Mouse (Mus musculus): ENCODE data around the gene Prorsd1. TPM values are rescaled to one million over a fixed set of nuclear protein-coding genes. Genes with fewer than 3 reads are reported as not detected.
"Not testable (repeated sequence)": the region's sequence is repeated elsewhere in the genome, so short reads cannot be mapped to it uniquely, and the experiment has no call there.

The Prorsd1 gene
- 3.8 and 6.8 TPM in 2 replicates for polyA plus RNA-seq (2012; rRNA removed)

DNA sequence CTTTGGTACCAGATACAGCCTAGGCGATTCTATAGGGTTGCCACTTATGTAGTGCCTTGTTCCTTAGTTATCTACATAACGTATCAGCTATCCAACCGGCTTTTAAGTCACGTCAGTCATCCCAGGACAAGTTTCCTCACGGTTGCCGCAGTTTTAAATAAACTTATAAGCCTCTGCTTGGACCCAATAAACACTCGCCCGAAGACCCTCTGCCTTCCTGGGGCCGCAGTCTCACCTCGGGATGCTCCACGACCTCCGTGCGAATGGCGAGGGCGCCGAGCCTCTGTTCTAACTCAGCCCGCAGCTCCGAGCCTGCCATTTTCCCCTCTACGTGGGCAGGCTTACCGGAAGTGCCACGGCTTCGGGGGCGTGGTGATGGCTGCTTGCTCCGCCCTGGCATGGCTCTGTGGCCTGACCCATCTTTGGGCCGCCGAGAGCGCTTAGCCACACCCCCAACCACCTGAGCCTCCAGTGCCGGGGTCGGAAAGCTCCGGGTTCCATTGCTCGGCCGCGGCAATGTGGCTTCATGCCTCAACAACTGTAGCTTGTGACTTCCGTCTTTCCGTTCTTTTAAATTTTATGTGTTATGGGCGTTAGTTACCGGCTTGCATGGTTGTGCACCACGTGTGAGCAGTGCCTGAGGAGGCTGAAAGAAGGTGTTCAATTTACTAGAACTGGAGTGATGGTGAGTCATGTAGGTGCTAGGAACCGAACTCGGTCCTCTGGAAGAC, at the start of gene Prorsd1:
Gene Prorsd1 (minus strand): TSS at position 352 of the 731 bp plus-strand sequence.
- peak; percentile 55 for DNase-seq (ENCODE audit: low read depth)

DNA sequence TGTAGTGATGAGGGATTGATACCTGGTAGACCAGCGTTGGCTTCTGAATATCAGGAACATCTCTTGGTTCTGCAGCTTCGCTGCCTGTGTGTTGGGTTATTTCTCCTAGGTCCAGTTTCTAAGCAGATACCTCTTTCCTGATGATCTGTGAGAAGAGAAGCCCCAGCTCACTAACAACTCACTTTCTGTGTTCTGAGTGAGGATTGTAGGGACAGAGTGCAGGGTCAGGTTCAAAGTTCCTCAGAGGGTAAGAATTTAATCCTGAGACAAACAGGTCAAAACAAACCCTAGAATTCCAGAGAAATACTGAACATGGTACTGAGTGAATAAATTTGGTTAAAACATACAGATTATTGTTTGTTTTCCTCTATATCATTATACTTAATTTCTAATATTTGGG, 48.6 kb upstream of the Prorsd1 start:
- DNase-seq (ENCODE audit: low read depth) = no peak

- no peak for DNase-seq (ENCODE audit: low read depth)
Observed at GRCm38 (mm10) chr11:29560990-29561389, 46.2 kb upstream of the Prorsd1 start.

DNA sequence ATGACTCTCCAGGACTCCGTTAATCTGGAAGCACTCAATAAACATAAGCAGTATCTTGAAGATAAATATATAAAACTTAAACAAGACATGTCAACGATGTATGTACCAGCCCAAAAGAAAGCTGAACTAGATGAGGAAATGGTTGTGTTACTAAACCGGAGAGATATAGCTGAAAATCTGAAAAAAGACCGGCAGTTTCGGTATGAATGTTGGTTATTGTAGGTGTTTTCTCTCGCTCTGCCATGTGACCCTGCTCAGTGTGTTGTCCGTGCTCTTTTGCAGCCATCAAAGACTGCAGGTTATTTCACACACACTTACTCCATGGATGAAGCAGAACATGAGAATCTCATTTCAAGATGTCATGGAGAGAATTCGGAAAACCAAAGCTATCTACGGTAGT, 45.6 kb upstream of the Prorsd1 start:
- no peak for DNase-seq (ENCODE audit: low read depth)

DNA sequence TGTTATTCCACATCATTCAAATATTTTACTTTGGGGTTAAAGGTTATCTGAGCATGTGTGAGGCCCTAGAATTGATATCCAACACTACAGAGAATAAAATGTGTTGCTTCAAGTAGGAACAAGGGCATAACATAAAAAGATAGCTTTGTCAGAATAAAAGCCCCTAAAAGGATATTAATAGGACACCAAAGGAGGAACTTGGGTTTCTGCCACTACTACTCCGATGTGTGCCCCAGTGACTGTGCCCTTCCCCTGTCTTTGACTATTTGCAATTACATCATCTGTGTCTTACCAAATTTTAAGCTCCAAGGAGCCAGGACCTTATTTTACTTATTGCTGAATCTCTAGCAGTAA, 34.6 kb upstream of the Prorsd1 start:
- DNase-seq (ENCODE audit: low read depth) = no peak

- DNase-seq (ENCODE audit: low read depth) = no peak
Observed at GRCm38 (mm10) chr11:29548504-29549424, 33.9 kb upstream of the Prorsd1 start.

GRCm38 (mm10) chr11:29547752-29548503, 33.1 kb upstream of the Prorsd1 start, which contains the start of the genes Clhc1 and Rps27a:
Gene Clhc1, plus strand, starts transcription at chr11:29547950.
Gene Rps27a, minus strand, starts transcription at chr11:29548109.
- peak; percentile 90 for DNase-seq (ENCODE audit: low read depth)

DNA sequence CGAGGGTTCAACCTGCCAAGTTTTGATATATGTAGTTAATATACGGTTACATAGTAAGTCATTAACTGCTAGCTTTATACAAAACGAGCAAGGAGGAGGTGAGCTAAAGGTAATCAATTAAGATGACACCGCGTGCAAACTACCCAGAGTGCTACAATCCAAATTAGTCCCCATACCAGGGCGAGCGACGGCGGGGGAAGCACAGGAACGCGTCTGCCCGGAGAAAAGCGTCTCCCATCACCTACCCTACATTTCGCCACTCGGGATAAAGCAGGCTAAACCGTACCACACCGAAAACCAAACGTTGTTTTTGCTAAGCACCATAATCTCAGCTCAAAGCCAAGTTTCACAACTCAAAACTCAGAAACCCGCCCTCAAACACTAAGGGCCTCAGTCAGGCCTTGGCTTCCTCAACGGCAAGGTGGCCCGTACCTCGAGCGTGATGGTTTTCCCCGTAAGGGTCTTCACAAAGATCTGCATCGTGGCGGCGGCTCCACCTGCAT, 32.5 kb upstream of the Prorsd1 start:
- DNase-seq (ENCODE audit: low read depth) = peak; percentile 51

DNA sequence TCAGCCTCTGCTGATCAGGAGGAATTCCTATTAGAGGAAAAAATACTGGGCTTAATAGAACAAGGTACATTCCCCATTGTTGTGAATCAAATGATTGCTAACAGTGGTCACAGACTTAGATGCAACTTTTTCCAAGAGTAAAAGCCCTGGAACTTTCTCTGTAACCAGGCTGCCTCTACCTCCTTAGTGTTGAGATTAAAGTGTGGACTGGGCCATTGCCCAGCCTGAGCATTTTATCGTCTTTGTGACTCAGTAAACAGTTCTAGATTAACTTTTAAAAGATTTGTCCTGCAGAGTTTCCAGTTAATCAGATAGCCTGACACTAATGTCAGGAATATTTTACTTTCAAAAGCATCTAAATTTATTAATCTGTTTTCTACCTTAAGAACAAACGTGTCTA, 31.9 kb upstream of the Prorsd1 start:
- DNase-seq (ENCODE audit: low read depth) = no peak

- not testable (repeated sequence) for DNase-seq (ENCODE audit: low read depth)
Observed at GRCm38 (mm10) chr11:29546297-29546696, 31.5 kb upstream of the Prorsd1 start.

GRCm38 (mm10) chr11:29545150-29545752, 30.4 kb upstream of the Prorsd1 start:
- DNase-seq (ENCODE audit: low read depth) = not testable (repeated sequence)

- DNase-seq (ENCODE audit: low read depth) = no peak
Observed at GRCm38 (mm10) chr11:29544225-29544945, 29.6 kb upstream of the Prorsd1 start.

DNA sequence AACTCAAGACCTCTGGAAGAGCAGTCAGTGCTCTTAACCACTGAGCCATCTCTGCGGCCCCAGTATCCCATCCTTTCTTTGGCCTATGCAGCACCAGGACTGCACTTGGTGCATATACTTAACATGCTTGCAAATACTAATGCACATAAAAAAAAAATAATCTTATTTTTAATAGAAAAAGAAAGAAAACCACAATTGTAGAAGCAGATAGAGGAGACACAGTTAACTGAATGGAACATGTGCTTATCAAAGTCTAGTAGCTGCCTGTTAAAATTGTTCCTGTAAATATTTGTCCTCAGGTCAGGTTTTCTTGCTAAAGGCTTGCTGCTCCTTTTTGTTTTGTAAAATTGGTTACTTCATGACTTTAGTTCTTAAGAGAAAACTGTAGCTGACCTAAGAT, 23.4 kb upstream of the Prorsd1 start:
- DNase-seq (ENCODE audit: low read depth) = no peak

GRCm38 (mm10) chr11:29525988-29526794, 11.4 kb upstream of the Prorsd1 start, which contains the start of gene Mtif2:
Gene Mtif2, plus strand, starts transcription at chr11:29526408.
- peak; percentile 26 for DNase-seq (ENCODE audit: low read depth)

DNA sequence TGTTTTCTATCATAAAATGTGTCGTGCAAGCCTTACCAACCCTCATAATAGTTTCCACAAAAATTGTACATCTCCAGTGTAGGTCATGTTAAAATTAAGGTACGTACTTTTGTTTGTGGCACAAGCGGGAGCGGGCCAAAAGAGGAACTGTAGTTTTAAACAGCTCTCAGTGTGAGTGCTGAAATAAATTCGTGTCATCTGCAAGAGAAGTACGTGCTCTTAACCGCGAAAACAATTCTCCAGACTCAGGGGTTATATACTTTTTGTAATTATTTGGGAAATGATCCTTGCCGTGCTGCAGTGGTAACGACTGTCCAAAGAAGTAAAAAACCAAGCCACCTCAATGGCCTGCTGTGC, 530 bp downstream of the Prorsd1 start:
- DNase-seq (ENCODE audit: low read depth) = no peak

- no peak for DNase-seq (ENCODE audit: low read depth)
Observed at GRCm38 (mm10) chr11:29512818-29513535, 1.9 kb downstream of the Prorsd1 start.

- no peak for DNase-seq (ENCODE audit: low read depth)
Observed at GRCm38 (mm10) chr11:29509421-29509820, 5.4 kb downstream of the Prorsd1 start.

- no peak for DNase-seq (ENCODE audit: low read depth)
Observed at GRCm38 (mm10) chr11:29504899-29505625, 9.8 kb downstream of the Prorsd1 start.

Data from gonadal fat pad, adult 2 months (tissue).